Mouse (Mus musculus) midbrain, embryonic 10.5 days (tissue): ENCODE results near the gene Gm17428. TPM values are rescaled to one million over a fixed set of nuclear protein-coding genes. Genes with fewer than 3 reads are reported as not detected.
A peak's percentile ranks its signal among the peaks of the same experiment; 100 is the strongest.

Source experiments
- microRNA counts: library from miRNA; unstranded; fragments of <30 nt; microRNA quantifications from one replicate; lab custom pipeline; 2017
- microRNA-seq: library from miRNA; unstranded; fragments of <30 nt; microRNA quantifications from one replicate; pipeline ENCODE4, GENCODE M21; 2017
- polyA plus RNA-seq: library from polyadenylated mRNA; unstranded; fragments of >200 nt; fragmentation: Nextera tagmentation; extraction: Ambion mirVana; gene quantifications from 2 replicates; pipeline ENCODE4 v1.2.1, GENCODE M21; 2016

Gene Gm17428
- polyA plus RNA-seq, 1 experiment from 2014 or later = not detected

MicroRNA genes within 50 kb of the gene (microRNA counts, 519-probe panel; counts per million panel counts)
- not detected for microRNA mmu-miR-208a (lab: Ali Mortazavi, UCI)
- microRNA mmu-miR-208b (lab: Ali Mortazavi, UCI) = not detected

Small RNA genes within 50 kb of the gene (microRNA-seq; reads per million reads assigned to microRNA genes)
- gene Mir208a = 9.0 reads per million, percentile 20 among the genes with 10 or more reads in this experiment
- gene Mir208b = 40.7 reads per million, percentile 39 among the genes with 10 or more reads in this experiment

Other genes with a start within 250 kb of the Gm17428 start
- 1.8 and 2.4 TPM in 2 replicates for gene Slc7a8, start 195.0 kb upstream of the Gm17428 start, polyA plus RNA-seq
- gene Rnf212b, start 162.8 kb upstream of the Gm17428 start, polyA plus RNA-seq = not detected in 2 replicates
- 25.7 and 26.8 TPM in 2 replicates for gene Homez, start 106.0 kb upstream of the Gm17428 start, polyA plus RNA-seq
- gene Ppp1r3e, start 99.4 kb upstream of the Gm17428 start, polyA plus RNA-seq = 0.31 and 0.81 TPM in 2 replicates
- 2.7 and 3.4 TPM in 2 replicates for gene Bcl2l2, start 93.6 kb upstream of the Gm17428 start, polyA plus RNA-seq
- not detected in 2 replicates for gene Gm20521, start 93.5 kb upstream of the Gm17428 start, polyA plus RNA-seq
- gene Pabpn1, start 84.4 kb upstream of the Gm17428 start, polyA plus RNA-seq = 165 and 175 TPM in 2 replicates
- gene Slc22a17, start 63.8 kb upstream of the Gm17428 start, polyA plus RNA-seq = 42.0 and 52.0 TPM in 2 replicates
- 42.5 and 42.8 TPM in 2 replicates for gene Efs, start 50.8 kb upstream of the Gm17428 start, polyA plus RNA-seq
- gene Il25, start 44.2 kb upstream of the Gm17428 start, polyA plus RNA-seq = not detected in 2 replicates
- gene Cmtm5, start 40.7 kb upstream of the Gm17428 start, polyA plus RNA-seq = 0.17 and 0.31 TPM in 2 replicates
- gene Myh6, start 10.0 kb upstream of the Gm17428 start, polyA plus RNA-seq = 0.40 and 0.68 TPM in 2 replicates
- gene Myh7, start 17.7 kb downstream of the Gm17428 start, polyA plus RNA-seq = 0.70 and 0.96 TPM in 2 replicates
- 89.3 and 91.6 TPM in 2 replicates for gene Ngdn, start 38.5 kb downstream of the Gm17428 start, polyA plus RNA-seq
- gene Zfhx2, start 115.4 kb downstream of the Gm17428 start, polyA plus RNA-seq = 7.6 and 12.5 TPM in 2 replicates
- gene Thtpa, start 117.9 kb downstream of the Gm17428 start, polyA plus RNA-seq = 28.1 and 30.8 TPM in 2 replicates
- gene Ap1g2, start 129.7 kb downstream of the Gm17428 start, polyA plus RNA-seq = 12.7 and 15.0 TPM in 2 replicates
- gene Jph4, start 140.0 kb downstream of the Gm17428 start, polyA plus RNA-seq = 0.53 and 1.2 TPM in 2 replicates
- gene Dhrs2, start 245.1 kb downstream of the Gm17428 start, polyA plus RNA-seq = 0.16 TPM in 1 of 2 replicates, not detected in the other